Mouse (Mus musculus) intestine, postnatal 0 days (tissue): ENCODE measurements around the gene Olfr279. TPM values are rescaled to one million over a fixed set of nuclear protein-coding genes. Genes with fewer than 3 reads are reported as not detected.

Experiments used
- ATAC-seq: fragments of 200-750 bp; cut with Nextera tagmentation; 2 replicates; pipeline ENCODE4 v1.8.0; 2017; ENCODE audit warnings: mild to moderate bottlenecking, moderate TSS enrichment, moderate library complexity
- H3K27ac ChIP-seq: fragments of 300-500 bp; sonication (generic); 2 replicates; pipeline ENCODE4 v1.5.1; 2014; ENCODE audit warnings: mild to moderate bottlenecking, low read depth, low read length, moderate library complexity
- H3K27me3 ChIP-seq: fragments of 300-500 bp; sonication (generic); replicated peaks from 2 replicates; pipeline ENCODE4 v1.6.1; 2014; ENCODE audit warnings: low read length, mixed read lengths; ENCODE audit not compliant: control insufficient read depth, insufficient read depth
- H3K36me3 ChIP-seq: fragments of 300-500 bp; sonication (generic); 2 replicates; pipeline ENCODE4 v1.6.1; 2014; ENCODE audit warnings: mild to moderate bottlenecking, moderate library complexity; ENCODE audit not compliant: control insufficient read depth, insufficient read depth
- H3K4me1 ChIP-seq: fragments of 300-500 bp; sonication (generic); replicated peaks from 2 replicates; pipeline ENCODE4 v1.6.1; 2014; ENCODE audit warnings: antibody characterized with exemption, low read length, mixed read lengths; ENCODE audit not compliant: control insufficient read depth, insufficient read depth
- H3K4me2 ChIP-seq: fragments of 300-500 bp; sonication (generic); replicated peaks from 2 replicates; pipeline ENCODE4 v1.6.1; 2014; ENCODE audit warnings: low read depth, mild to moderate bottlenecking, moderate library complexity
- H3K4me3 ChIP-seq: fragments of 300-500 bp; sonication (generic); 2 replicates; pipeline ENCODE4 v1.5.1; 2014; ENCODE audit warnings: low read depth, low read length
- H3K9ac ChIP-seq: fragments of 300-500 bp; sonication (generic); 2 replicates; pipeline ENCODE4 v1.6.1; 2014; ENCODE audit warnings: mild to moderate bottlenecking, low read depth, low read length
- H3K9me3 ChIP-seq: fragments of 300-500 bp; sonication (generic); 2 replicates; pipeline ENCODE4 v1.6.1; 2016; ENCODE audit warnings: mixed run types; ENCODE audit not compliant: control insufficient read depth
- CTCF ChIP-seq: sonication (generic); IDR thresholded peaks from 2 replicates; pipeline ENCODE4 v1.5.1; 2016; ENCODE audit warnings: low read depth, mild to moderate bottlenecking, control low read depth, antibody characterized with exemption, moderate library complexity
- WGBS: fragments of 180-500 bp; shearing (Covaris S2); extraction: QIAGEN DNeasy Blood & Tissue Kit; methylation state at CpG from one replicate; pipeline ENCODE4 v1.1.7; 2014; 5-methylcytosine and 5-hydroxymethylcytosine counted together
- polyA plus RNA-seq: library from polyadenylated mRNA; unstranded; fragments of >200 nt; fragmentation: Nextera tagmentation; extraction: Ambion mirVana; gene quantifications from 2 replicates; pipeline ENCODE4 v1.2.1, GENCODE M21; 2015

The Olfr279 gene
- polyA plus RNA-seq, 1 experiment from 2014 or later, result not detected

GRCm38 (mm10) chr15:98528066-98528563 lies 35.9 kb downstream of the Olfr279 start:
- TF ChIP-seq CTCF, result no peak
- no peaks in the 10 kb centered on the region for H3K4me1 ChIP-seq
- no peak for ATAC-seq
- H3K27ac ChIP-seq, result no peak overlapping the region
- no peaks in the 10 kb centered on the region for H3K9me3 ChIP-seq
- peaks cover 69% of the 10 kb centered on the region for H3K36me3 ChIP-seq
- no peaks in the 10 kb centered on the region for H3K27me3 ChIP-seq
- no peak overlapping the region for H3K9ac ChIP-seq
- no peak overlapping the region for H3K4me2 ChIP-seq
- no peak overlapping the region for H3K4me3 ChIP-seq
- WGBS, result 89% methylated on average over 5 of the region's 5 CpGs

- 0 out of 2 replicates have a peak overlapping the region, but pooled peaks have one; percentile 11 for H3K9ac ChIP-seq
Measured at GRCm38 (mm10) chr15:98532281-98532680, 40.1 kb downstream of the Olfr279 start.

GRCm38 (mm10) chr15:98533035-98533531 lies 40.9 kb downstream of the Olfr279 start:
- Histone ChIP-seq H3K27ac (no peak overlapping the region), H3K9ac (peak overlapping the region; percentile 78)
- under 1% methylated on average over 18 of the region's 18 CpGs for WGBS

More at GRCm38 (mm10) chr15:98532281-98532680, 40.1 kb downstream of the Olfr279 start:
- Histone ChIP-seq H3K4me1 (no peaks in the 10 kb centered on the region), H3K27ac (no peak overlapping the region), H3K9me3 (no peaks in the 10 kb centered on the region), H3K4me3 (peak overlapping the region; percentile 76), H3K36me3 (peaks cover 45% of the 10 kb centered on the region), H3K4me2 (peak overlapping the region; percentile 77), H3K27me3 (no peaks in the 10 kb centered on the region)
- no peak for TF ChIP-seq CTCF
- ATAC-seq, result no peak
- 29% methylated on average over 5 of the region's 5 CpGs for WGBS

GRCm38 (mm10) chr15:98533881-98534627 lies 41.9 kb downstream of the Olfr279 start, which contains the start of gene Kansl2:
TSS of gene Kansl2 (minus strand) at chr15:98534264.
- Histone ChIP-seq H3K36me3 (peaks cover 27% of the 10 kb centered on the region), H3K27me3 (no peaks in the 10 kb centered on the region), H3K9me3 (no peaks in the 10 kb centered on the region), H3K4me2 (peak within 1 kb of the TSS; percentile 77), H3K9ac (peak within 1 kb of the TSS; percentile 78), H3K4me1 (no peaks in the 10 kb centered on the region), H3K4me3 (peak within 1 kb of the TSS; percentile 76), H3K27ac (peak within 1 kb of the TSS; percentile 97)
- peak; percentile 100 for ATAC-seq
- 0 out of 2 replicates have a peak, but pooled peaks have one; percentile 2 for TF ChIP-seq CTCF
- whole genome bisulfite sequencing, result under 1% methylated on average over 69 of the region's 70 CpGs

More at GRCm38 (mm10) chr15:98533035-98533531, 40.9 kb downstream of the Olfr279 start:
- Histone ChIP-seq H3K4me1 (no peaks in the 10 kb centered on the region), H3K9me3 (no peaks in the 10 kb centered on the region), H3K36me3 (peaks cover 37% of the 10 kb centered on the region), H3K4me3 (peak overlapping the region; percentile 76), H3K27me3 (no peaks in the 10 kb centered on the region), H3K4me2 (peak overlapping the region; percentile 77)
- no peak for ATAC-seq
- no peak for TF ChIP-seq CTCF

- Histone ChIP-seq H3K9ac (no peak overlapping the region), H3K27ac (no peak overlapping the region), H3K4me2 (no peak overlapping the region), H3K9me3 (no peaks in the 10 kb centered on the region), H3K4me1 (no peaks in the 10 kb centered on the region), H3K27me3 (no peaks in the 10 kb centered on the region), H3K4me3 (no peak overlapping the region), H3K36me3 (peaks cover 10% of the 10 kb centered on the region)
- no peak for ATAC-seq
- no peak for TF ChIP-seq CTCF
- WGBS, result 75% methylated on average over 4 of the region's 4 CpGs
Measured at GRCm38 (mm10) chr15:98535921-98536320, 43.7 kb downstream of the Olfr279 start.

- H3K9me3 ChIP-seq, result no peaks in the 10 kb centered on the region
- H3K4me3 ChIP-seq, result no peak overlapping the region
- 88% methylated on average over 8 of the region's 8 CpGs for WGBS
- TF ChIP-seq CTCF, result no peak
- no peak for ATAC-seq
- no peaks in the 10 kb centered on the region for H3K4me1 ChIP-seq
- H3K27ac ChIP-seq, result no peak overlapping the region
- H3K36me3 ChIP-seq, result peaks cover 3% of the 10 kb centered on the region; the same call in 1 of the 2 replicates
- no peak overlapping the region for H3K4me2 ChIP-seq
- H3K27me3 ChIP-seq, result no peaks in the 10 kb centered on the region
- no peak overlapping the region for H3K9ac ChIP-seq
Measured at GRCm38 (mm10) chr15:98536828-98537510, 44.8 kb downstream of the Olfr279 start.
